Mouse (Mus musculus) limb, embryonic 11.5 days (tissue): Measurements from ENCODE around the gene Gfod2. TPM values are rescaled to one million over a fixed set of nuclear protein-coding genes. Genes with fewer than 3 reads are reported as not detected.

Experiments
- ATAC-seq: fragments of 200-750 bp; cut with Nextera tagmentation; 2 replicates; pipeline ENCODE4 v1.8.0; 2017; ENCODE audit warnings: low read depth; ENCODE audit not compliant: insufficient number of reproducible peaks, low FRiP score, low TSS enrichment
- DNase-seq: peaks from one replicate; pipeline ENCODE4 v3.0.0-alpha.2; 2015; ENCODE audit warnings: low spot score
- H3K27ac ChIP-seq: fragments of 300-500 bp; sonication (generic); replicated peaks from 2 replicates; pipeline ENCODE4 v1.5.1; 2014; ENCODE audit warnings: low read depth, mild to moderate bottlenecking, low read length
- H3K27me3 ChIP-seq: fragments of 300-500 bp; sonication (generic); 2 replicates; pipeline ENCODE4 v1.6.1; 2014; ENCODE audit warnings: mild to moderate bottlenecking, low read length, mixed read lengths; ENCODE audit not compliant: control insufficient read depth, insufficient read depth
- H3K36me3 ChIP-seq: fragments of 300-500 bp; sonication (generic); 2 replicates; pipeline ENCODE4 v1.6.1; 2014; ENCODE audit warnings: mild to moderate bottlenecking, low read length, moderate library complexity, mixed read lengths; ENCODE audit not compliant: control insufficient read depth, insufficient read depth
- H3K4me1 ChIP-seq: fragments of 300-500 bp; sonication (generic); 2 replicates; pipeline ENCODE4 v1.6.1; 2014; ENCODE audit warnings: low read length, mixed read lengths; ENCODE audit not compliant: control insufficient read depth, insufficient read depth
- H3K4me2 ChIP-seq: fragments of 300-500 bp; sonication (generic); 2 replicates; pipeline ENCODE4 v1.6.1; 2014; ENCODE audit warnings: low read depth, mild to moderate bottlenecking, moderate library complexity; ENCODE audit not compliant: severe bottlenecking
- H3K4me3 ChIP-seq: fragments of 300-500 bp; sonication (generic); 2 replicates; pipeline ENCODE4 v1.5.1; 2014; ENCODE audit warnings: low read depth, low read length
- H3K9ac ChIP-seq: fragments of 300-500 bp; sonication (generic); 2 replicates; pipeline ENCODE4 v1.6.1; 2014; ENCODE audit warnings: mild to moderate bottlenecking, low read length
- H3K9me3 ChIP-seq: fragments of 300-500 bp; sonication (generic); 2 replicates; pipeline ENCODE4 v1.6.1; 2016; ENCODE audit warnings: low read length; ENCODE audit not compliant: control insufficient read depth
- WGBS: fragments of 180-500 bp; shearing (Covaris S2); extraction: QIAGEN DNeasy Blood & Tissue Kit; methylation state at CpG from one replicate; pipeline ENCODE4 v1.1.7; 2014; 5-methylcytosine and 5-hydroxymethylcytosine counted together
- polyA plus RNA-seq: library from polyadenylated mRNA; unstranded; fragments of >200 nt; fragmentation: Nextera tagmentation; extraction: Ambion mirVana; gene quantifications from 2 replicates; pipeline ENCODE4 v1.2.1, GENCODE M21; 2014

Gene Gfod2
- polyA plus RNA-seq, 1 experiment from 2014 or later = 22.8 TPM

- no peak overlapping the region for H3K4me3 ChIP-seq
- ATAC-seq (no peak), DNase-seq (no peak)
- no peak overlapping the region for H3K27ac ChIP-seq
- no peak overlapping the region for H3K4me2 ChIP-seq
- no peaks in the 10 kb centered on the region for H3K9me3 ChIP-seq
- no peak overlapping the region for H3K9ac ChIP-seq
- H3K4me1 ChIP-seq = no peaks in the 10 kb centered on the region
- whole genome bisulfite sequencing = 89% methylated on average over 4 of the region's 4 CpGs
- no peaks in the 10 kb centered on the region for H3K27me3 ChIP-seq
- no peaks in the 10 kb centered on the region for H3K36me3 ChIP-seq
These were observed 15.2 kb downstream of the Gfod2 start for GRCm38 (mm10) chr8:105743301-105743700.

DNA sequence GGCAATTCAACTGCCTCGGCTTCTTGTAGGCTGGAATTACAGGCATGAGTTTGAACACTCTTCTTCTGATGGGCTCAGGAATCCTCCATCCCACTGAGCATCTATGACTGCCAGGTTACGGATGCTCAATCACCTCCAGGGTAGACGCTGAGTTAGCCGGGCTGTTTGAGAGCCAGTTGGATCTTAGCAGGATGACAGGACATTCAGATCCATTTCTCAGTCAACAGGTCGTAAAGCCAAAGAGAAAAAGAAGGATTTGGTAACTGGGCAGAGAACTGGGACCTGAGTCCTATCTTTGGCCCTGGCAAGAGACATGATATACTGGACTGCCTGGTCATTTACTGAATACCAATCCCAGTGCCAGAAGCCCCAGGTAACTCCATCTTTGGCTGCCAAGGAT, 19.2 kb downstream of the Gfod2 start:
- ATAC-seq (no peak), DNase-seq (no peak)
- H3K9me3 ChIP-seq = no peaks in the 10 kb centered on the region
- H3K4me3 ChIP-seq = no peak overlapping the region
- no peaks in the 10 kb centered on the region for H3K4me1 ChIP-seq
- no peak overlapping the region for H3K4me2 ChIP-seq
- H3K36me3 ChIP-seq = no peaks in the 10 kb centered on the region
- H3K27me3 ChIP-seq = no peaks in the 10 kb centered on the region
- no peak overlapping the region for H3K9ac ChIP-seq
- WGBS = 82% methylated on average over 5 of the region's 5 CpGs
- no peak overlapping the region for H3K27ac ChIP-seq

- Histone ChIP-seq H3K27ac (no peak overlapping the region), H3K9ac (no peak overlapping the region), H3K9me3 (no peaks in the 10 kb centered on the region), H3K36me3 (peaks cover 3% of the 10 kb centered on the region; the same call in 1 of the 2 replicates), H3K27me3 (no peaks in the 10 kb centered on the region), H3K4me1 (no peaks in the 10 kb centered on the region), H3K4me3 (no peak overlapping the region), H3K4me2 (no peak overlapping the region)
- no peak for DNase-seq
- 87% methylated on average over 5 of the region's 5 CpGs for WGBS
- no peak for ATAC-seq
These were observed 26.3 kb downstream of the Gfod2 start for GRCm38 (mm10) chr8:105732186-105732585.

DNA sequence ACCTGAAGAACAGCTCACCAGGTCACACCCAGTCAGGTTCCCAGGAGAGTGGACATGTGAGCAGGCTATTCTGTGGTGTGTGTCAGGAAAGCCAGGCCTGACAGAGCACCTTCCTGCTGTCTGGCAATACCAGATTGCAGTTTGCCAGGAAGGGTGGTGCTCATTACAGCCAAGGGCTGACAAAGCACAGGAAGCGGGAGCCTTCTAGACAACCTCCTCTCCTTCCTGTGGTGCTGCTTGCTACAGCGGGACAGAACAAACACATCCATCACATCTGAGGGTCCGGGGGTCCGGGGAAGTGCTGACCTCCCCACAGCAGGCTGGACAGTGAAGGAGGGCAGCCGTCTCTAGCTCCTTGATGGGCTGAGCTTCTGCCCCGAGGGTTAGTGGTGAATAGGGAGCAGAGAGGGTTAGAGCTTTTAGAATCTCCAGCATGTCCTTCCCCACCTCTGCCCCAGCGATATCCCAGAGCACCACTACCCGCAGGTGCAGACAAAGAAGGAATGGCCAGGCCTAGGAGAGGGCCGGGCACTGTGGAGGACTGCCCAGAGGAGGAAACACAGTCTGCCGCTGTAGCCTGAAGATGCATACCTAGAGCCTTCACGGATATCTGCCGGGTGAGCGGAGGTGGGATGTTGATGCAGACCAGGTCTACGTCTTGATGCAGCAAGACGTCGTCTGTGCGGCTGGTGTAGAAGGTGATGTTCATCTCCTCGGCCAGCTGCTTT, 30.9 kb downstream of the Gfod2 start:
- Histone ChIP-seq H3K4me2 (no peak overlapping the region), H3K4me1 (no peaks in the 10 kb centered on the region), H3K9me3 (no peaks in the 10 kb centered on the region), H3K9ac (no peak overlapping the region), H3K36me3 (peaks cover 3% of the 10 kb centered on the region; the same call in 1 of the 2 replicates), H3K27ac (no peak overlapping the region), H3K4me3 (no peak overlapping the region), H3K27me3 (no peaks in the 10 kb centered on the region)
- DNase-seq (no peak), ATAC-seq (no peak)
- 88% methylated on average over 18 of the region's 18 CpGs for WGBS

- no peak overlapping the region for H3K4me2 ChIP-seq
- no peak overlapping the region for H3K4me3 ChIP-seq
- H3K9me3 ChIP-seq = no peaks in the 10 kb centered on the region
- DNase-seq = no peak
- 73% methylated on average over 5 of the region's 5 CpGs for WGBS
- H3K4me1 ChIP-seq = no peaks in the 10 kb centered on the region
- no peak overlapping the region for H3K27ac ChIP-seq
- no peak overlapping the region for H3K9ac ChIP-seq
- no peaks in the 10 kb centered on the region for H3K27me3 ChIP-seq
- H3K36me3 ChIP-seq = peaks cover 3% of the 10 kb centered on the region; the same call in 1 of the 2 replicates
- ATAC-seq = no peak
These were observed 32.7 kb downstream of the Gfod2 start for GRCm38 (mm10) chr8:105725726-105726125.

GRCm38 (mm10) chr8:105722861-105723260, 35.6 kb downstream of the Gfod2 start:
- H3K4me3 ChIP-seq = no peak overlapping the region
- DNase-seq (no peak), ATAC-seq (no peak)
- no peaks in the 10 kb centered on the region for H3K9me3 ChIP-seq
- no peaks in the 10 kb centered on the region for H3K27me3 ChIP-seq
- no peaks in the 10 kb centered on the region for H3K4me1 ChIP-seq
- H3K27ac ChIP-seq = no peak overlapping the region
- 94% methylated on average over 9 of the region's 9 CpGs for WGBS
- H3K4me2 ChIP-seq = no peak overlapping the region
- H3K9ac ChIP-seq = no peak overlapping the region
- H3K36me3 ChIP-seq = peaks cover 3% of the 10 kb centered on the region; the same call in 1 of the 2 replicates

DNA sequence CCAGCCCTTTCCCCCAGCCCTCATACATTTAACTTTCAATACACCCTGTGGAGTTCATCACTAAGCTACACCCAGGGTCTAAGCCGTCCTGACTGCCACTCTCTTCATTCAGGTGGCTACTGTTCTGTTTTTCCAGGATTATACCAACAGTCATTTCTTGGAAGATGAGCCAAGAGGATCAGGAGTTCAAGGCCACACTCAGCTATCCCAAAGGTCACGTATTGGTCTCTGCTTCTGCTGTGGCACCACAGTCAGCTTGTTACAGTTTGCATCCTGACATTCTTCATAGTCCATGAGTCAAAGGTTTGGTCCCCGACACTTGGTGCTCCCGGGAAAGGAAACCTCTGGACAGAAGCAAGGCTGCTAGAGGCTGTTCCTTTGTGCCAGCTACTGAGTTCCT, 38.8 kb downstream of the Gfod2 start:
- Histone ChIP-seq H3K4me1 (no peaks in the 10 kb centered on the region), H3K27ac (no peak overlapping the region), H3K27me3 (no peaks in the 10 kb centered on the region), H3K4me3 (no peak overlapping the region), H3K9me3 (no peaks in the 10 kb centered on the region), H3K9ac (no peak overlapping the region), H3K4me2 (no peak overlapping the region), H3K36me3 (no peaks in the 10 kb centered on the region; the same call in 1 of the 2 replicates)
- DNase-seq (no peak), ATAC-seq (no peak)
- WGBS = 88% methylated on average over 4 of the region's 4 CpGs

GRCm38 (mm10) chr8:105716302-105716945, 42.0 kb downstream of the Gfod2 start:
- no peaks in the 10 kb centered on the region for H3K9me3 ChIP-seq
- H3K4me1 ChIP-seq = no peaks in the 10 kb centered on the region
- WGBS = 92% methylated on average over 15 of the region's 15 CpGs
- H3K36me3 ChIP-seq = no peaks in the 10 kb centered on the region; the same call in 1 of the 2 replicates
- H3K4me3 ChIP-seq = no peak overlapping the region
- ATAC-seq (no peak), DNase-seq (no peak)
- no peak overlapping the region for H3K27ac ChIP-seq
- H3K27me3 ChIP-seq = no peaks in the 10 kb centered on the region
- H3K9ac ChIP-seq = no peak overlapping the region
- no peak overlapping the region for H3K4me2 ChIP-seq
